Mouse (Mus musculus): ENCODE measurements around the gene Foxp1.
A peak's percentile ranks its signal among the peaks of the same experiment; 100 is the strongest.

Gene Foxp1

DNA sequence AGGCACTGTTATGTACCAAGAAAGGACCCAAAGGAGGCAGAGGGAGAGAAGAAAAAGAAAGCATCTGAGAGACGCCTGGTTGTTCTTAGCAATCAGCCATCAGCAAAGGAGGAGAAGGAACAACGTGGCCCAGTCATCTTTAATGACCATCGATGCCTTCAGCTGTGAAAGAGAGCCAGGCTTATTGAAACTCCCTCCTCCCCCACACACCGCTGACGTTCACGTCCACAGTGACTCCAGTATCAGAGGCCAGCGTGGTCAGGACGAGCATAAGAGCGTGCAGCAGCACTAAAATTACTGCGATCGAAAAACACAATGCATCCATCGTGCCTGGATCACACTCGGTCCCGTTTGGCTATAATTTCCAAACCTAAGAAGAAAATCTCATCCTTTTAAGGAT, 223.3 kb downstream of the Foxp1 start:
- DNase-seq (ENCODE audit: low read depth in 1 of 2, low spot score in 2 of 2) = no peak

DNA sequence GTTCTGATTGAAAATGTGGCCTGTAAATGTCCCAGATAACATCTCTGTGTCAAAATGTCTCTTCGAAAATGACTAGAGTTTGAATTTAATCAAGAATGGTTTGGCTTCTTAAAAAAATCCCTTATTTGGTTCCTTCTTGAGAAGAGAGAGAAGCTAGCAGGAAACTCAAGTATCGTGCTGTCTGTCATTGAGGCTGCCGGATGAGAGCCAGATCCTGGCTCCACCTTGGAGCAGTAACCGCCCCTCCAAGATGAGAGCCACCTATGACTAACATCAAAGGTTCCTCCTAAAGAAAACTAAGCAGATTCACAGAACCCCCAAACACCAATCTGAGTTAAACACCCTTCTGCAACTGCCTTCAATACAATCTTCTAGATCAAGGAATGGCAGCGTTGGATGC, 225.0 kb downstream of the Foxp1 start:
- DNase-seq (ENCODE audit: low read depth in 1 of 2, low spot score in 2 of 2) = no peak

DNA sequence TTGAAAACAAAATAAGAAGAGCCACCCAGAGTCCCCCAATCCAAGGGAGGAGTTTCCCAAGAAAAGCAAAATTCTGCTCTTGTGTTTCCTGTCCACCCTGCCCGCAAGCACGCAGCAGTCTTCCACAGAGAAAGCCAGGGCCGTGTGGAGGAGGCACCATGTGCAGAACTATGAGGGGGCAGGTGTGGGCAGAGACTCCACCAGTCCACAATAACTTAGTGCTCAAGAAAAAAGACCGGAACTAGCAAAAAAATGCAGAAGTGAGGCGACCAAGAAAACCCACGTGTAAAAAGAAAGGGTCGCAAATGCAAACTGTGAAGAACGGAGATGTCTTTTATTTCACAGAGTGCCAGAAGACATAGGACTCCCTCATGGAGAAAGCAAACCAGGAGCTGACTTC, 227.0 kb downstream of the Foxp1 start:
- DNase-seq (ENCODE audit: low read depth in 1 of 2, low spot score in 2 of 2) = peak in 1 of 2 experiments; percentile 7

DNA sequence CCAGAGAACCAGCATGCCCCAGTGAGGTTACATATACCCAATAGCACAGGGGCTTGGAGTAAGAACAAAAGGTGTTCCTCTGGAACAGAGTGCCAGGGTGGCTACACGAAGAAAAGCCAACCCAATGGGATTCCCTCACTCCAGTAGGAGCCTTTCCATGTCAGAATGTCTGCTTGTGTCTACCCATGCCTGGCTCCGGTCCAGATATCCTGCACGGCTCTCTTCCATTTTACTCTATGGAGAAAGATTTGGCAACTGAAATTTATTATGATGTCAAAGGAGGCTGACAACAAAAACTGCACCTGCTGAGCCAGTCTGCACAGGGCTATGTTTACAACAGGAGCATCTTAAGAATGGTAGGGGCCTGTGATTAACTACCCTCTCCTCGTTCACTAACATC, 233.3 kb downstream of the Foxp1 start:
- DNase-seq (ENCODE audit: low read depth in 1 of 2, low spot score in 2 of 2) = no peak

DNA sequence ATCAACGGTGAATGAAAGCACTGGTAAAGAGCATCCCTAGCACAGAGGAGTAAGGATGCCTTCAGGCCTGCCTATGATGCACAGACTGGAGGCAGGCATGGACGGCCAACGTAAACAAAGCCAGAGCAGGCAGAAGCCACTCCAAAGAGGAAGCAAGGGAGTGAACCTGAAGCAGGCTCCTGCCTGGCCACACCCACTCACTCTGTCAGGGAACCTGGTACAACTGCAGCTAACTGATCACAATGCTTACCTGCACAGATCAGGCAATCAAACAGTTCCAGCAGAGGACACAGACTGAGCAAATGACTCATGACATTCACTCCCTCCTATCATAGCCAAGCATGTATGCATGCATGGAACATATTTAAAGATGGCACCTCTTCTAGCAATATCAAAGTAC, 237.5 kb downstream of the Foxp1 start:
- no peak for DNase-seq (ENCODE audit: low read depth in 1 of 2, low spot score in 2 of 2)

DNA sequence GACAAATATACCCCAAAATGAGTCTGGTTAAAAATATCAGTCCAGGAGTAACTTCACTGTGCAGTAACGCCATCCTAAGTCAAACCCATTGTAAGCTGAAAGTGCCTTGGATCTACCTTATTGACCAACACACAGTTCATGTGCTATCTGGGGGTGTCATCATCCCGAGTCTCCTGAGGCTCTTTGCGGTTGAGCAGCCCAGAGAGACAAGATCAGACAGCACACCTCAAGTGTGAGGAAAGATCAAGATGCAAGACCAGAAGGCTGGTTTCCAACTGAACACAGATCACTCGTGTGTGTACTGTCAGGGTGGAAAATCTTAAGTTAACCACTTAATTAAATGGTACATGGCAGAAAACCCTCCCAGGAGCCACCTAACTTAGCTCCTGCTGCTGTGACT, 238.5 kb downstream of the Foxp1 start:
- DNase-seq (ENCODE audit: low read depth in 1 of 2, low spot score in 2 of 2) = no peak

DNA sequence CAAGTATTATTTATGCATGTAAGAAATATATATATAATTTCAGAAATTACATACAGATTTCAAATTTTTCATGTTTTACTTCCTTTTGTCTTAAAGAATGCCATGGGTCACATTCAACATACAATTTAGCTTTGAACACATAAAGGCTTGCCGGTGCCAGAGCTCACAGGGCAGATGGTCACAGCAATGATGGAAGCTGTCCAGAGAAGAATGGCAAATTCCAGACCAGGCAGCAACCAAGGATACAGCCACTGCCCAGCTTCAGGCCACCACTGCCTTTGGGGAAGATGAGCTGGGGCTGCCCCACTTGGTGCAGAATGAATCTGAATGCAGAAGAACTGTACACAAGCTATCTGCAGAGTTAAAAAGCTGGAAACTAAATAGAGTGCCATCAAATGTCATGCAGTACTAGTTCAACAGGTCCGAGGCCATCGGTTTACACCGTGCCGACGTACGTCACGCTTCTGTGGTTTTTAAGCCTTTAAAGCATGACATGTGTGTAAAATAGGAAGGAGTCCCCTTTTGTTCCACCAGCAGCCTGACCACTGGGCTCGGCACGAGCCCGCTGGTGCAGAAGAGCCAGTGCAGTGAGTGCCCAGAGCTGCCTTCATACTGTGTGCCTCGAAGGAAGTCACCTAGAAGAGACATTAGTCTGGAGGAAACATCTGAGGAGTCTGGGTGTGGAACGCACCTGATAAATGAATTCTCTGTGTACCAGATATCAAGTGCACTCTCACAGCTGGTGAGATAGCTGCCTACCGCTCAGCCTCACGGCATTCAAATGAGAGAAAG, 239.5 kb downstream of the Foxp1 start:
- no peak for DNase-seq (ENCODE audit: low read depth in 1 of 2, low spot score in 2 of 2)

DNA sequence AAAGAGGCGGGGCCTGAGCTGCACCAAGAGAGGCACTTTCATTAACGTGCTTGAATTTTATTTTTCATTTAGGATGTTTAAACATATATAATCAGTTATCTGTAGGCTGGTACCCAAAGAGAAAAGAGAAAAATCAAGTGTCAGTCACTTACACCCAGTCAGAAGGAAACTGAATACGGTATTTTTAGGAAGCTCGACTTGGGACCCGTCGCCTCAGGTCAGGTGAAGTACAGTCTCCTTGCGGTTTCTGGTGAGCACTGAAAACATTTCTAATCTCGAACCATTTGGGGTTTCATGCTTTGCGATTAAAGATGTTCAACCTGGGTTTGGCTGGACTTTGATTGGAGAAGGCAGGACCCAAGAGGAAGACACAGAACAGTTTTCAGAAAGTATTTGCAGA, 241.1 kb downstream of the Foxp1 start:
- no peak for DNase-seq (ENCODE audit: low read depth in 1 of 2, low spot score in 2 of 2)

DNA sequence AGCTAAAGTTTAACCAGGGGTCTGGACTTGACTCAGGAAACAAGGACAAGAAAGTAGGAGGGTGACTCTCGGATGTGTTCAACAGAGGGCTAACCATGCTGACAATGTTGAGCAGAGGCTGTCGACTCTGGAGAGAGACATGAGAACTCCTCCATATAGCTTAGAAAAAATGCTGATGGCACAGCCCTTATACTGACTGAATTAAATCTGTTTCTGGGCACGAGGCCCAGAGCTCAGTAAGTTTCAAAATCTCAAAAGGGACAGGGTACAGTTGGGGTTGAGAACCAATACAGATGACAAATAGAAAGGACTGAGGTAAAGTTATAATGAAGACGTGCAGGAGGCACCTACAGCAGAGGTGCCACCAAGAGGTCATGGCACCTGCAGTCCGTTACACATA, 241.9 kb downstream of the Foxp1 start:
- DNase-seq (ENCODE audit: low read depth in 1 of 2, low spot score in 2 of 2) = no peak

DNA sequence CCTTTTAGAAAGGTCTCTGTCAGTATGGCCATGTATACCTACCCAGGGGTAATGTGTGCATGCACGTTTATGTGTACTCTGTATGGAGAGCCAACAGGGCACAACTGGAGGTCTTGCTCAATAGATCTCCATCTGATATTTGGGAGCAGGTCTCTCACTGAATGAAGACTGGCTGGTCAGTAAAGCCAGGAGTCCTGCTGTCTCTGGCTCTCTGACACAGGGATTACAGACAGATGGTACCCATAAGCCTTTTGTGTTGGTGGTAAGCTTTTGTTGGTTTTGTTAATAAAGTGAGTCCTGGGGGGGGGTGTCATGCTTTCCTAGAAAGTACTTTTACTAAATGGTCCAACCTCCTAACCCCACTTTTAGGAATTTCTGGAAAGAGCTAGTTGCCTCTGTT, 245.3 kb downstream of the Foxp1 start:
- no peak for DNase-seq (ENCODE audit: low read depth in 1 of 2, low spot score in 2 of 2)

DNA sequence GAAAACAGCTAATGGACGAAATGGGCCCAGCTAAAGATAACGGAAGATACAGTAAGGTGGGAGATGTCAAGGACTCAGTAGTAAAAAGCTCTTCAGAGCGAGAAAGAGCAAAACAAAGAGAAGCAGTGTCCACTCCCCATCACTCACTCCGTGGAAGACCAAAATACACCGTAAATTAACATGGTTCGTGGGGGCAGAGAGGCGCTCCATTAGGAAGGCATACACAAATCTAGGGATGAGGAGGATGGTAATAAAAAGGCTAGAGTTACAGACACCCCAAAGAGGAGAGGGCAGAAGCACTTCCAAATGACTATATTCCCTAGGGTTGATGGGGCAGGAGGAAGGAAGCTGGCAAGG, 246.2 kb downstream of the Foxp1 start:
- DNase-seq (ENCODE audit: low read depth in 1 of 2, low spot score in 2 of 2) = no peak

DNA sequence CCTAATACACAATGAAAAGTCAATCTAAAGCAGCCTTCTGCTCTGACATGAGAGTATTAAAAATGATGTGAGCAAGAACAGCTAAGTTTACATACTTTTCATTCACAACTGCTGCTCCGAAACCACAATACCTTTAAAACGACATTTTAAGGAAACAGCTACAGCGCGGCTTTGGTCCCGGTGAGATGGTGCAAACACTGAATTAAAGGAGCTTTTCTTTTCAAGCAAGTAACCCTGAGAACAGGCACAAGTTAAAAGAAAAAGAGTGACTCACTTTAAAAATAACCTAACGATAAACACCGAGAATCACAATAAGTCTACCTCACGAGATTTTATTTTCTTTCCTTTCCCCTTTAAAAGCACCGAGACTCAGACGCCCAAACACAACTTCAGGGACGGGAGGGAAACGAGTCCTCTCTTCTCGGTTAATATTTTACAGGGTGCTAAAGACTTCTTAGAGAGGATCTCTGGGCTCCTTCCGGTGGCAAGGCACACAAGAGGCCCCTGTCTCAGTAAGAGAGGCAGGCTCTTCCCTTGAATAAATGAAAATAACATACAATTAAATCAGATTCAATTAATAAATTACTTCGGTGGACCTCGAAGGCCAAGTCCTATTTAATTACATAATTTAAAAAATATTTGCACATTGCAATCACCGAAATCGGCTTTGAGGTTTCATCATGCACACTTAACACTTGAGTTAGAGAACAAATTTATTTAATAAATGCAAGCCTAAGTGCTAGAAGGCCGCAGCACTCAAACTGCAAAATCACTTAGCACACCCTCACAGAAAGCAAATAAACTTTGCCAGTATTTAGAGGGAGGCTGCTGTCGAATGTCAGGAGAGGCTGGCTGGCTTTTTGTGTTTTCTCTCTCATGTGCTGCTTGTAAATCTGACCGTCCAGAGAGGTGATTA, 246.9 kb downstream of the Foxp1 start:
- DNase-seq (ENCODE audit: low read depth in 1 of 2, low spot score in 2 of 2) = no peak

DNA sequence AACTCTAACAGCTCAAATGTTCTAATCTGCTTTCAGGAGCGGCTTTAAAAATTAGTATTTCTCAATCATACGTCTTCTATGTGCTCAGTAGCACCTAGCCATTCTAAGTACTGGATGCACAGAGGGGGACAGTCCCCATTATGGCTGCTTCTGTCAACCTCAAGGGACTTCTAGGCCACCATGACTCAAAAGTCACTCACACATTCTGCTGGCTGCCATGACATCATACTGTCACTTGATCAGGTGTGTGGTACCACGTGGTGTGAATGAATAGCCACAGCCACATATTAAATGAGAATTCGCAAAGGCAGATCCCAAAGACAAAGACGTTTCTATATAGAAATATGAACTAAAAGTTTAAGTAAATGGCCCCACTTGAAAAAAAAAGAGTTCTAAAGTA, 247.9 kb downstream of the Foxp1 start:
- DNase-seq (ENCODE audit: low read depth in 1 of 2, low spot score in 2 of 2) = no peak

DNA sequence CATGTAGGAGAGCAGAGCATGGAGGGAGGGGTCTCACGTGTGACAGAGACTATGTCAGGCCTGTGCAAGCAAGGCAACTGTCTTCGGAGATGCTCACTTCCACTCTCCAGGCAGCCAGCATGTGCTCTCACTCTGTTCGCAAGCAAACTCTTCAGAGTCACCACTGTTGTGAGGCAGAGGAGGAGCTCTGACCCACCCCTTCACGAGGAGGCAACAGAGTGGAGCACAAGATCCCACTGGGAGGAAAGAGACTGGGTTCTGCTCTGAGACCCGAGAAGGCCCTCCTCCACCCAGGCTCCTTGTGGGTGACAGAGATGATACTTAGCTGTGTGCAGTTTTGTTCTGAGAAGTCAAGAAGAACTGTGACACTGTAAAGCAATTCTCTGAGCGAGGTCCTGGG, 248.3 kb downstream of the Foxp1 start:
- DNase-seq (ENCODE audit: low read depth in 1 of 2, low spot score in 2 of 2) = no peak

DNA sequence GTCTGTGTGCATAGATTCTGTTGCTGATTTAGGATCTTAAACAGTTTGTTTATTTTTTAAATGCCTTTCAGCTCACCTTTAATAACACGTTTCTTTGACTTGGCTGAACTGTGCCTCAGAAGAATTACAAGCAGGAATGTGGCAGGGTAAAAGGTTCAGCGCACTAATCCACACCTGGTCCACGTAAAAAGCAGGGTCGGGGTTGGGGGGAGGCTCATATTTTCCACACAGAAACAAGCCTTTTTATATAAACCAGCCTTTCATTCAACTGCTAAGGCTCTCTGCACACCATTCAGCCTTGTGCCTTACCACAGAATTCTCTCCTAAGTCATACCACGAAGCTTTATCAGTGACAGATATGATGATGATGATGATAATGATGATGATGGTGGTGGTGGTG, 249.3 kb downstream of the Foxp1 start:
- DNase-seq (ENCODE audit: low read depth in 1 of 2, low spot score in 2 of 2) = no peak

DNA sequence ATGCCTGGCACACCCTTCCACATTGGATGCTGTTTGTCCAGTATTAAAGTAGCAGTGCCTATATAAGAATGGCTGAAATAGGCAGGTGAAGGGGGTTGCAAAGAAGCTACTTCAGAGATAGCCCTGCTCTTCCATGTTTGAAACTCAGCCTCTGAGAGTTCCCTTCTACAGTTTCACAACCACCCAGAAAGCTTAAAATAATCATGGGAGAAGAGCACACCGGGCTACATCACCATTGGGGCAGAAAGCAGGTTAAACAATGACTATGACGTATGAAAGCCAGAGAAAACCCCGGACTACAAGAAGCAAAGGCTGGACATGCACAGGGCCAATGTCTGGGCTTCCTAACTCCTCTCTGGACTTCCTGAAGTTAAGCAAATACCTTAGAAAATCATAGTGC, 250.3 kb downstream of the Foxp1 start:
- DNase-seq (ENCODE audit: low read depth in 1 of 2, low spot score in 2 of 2) = no peak

DNA sequence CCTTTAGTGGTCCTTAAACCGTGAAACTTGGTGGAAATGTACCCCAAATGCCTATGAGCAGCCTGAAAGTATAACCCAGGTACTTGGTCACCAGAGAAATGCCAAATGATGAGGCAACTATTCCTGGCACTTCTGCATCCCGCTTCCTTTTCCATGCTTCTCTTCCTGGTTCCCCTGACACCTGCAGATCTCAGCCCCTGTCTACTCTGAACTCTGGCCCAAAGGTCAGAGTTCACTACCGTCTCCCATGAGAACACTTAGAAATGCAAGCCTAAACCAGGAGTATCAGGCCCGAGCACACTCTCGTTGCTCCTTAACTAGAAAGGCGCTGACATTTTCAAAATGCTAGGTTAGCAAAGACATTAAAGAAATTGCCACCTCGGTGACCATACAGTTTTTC, 250.8 kb downstream of the Foxp1 start:
- DNase-seq (ENCODE audit: low read depth in 1 of 2, low spot score in 2 of 2) = no peak

DNA sequence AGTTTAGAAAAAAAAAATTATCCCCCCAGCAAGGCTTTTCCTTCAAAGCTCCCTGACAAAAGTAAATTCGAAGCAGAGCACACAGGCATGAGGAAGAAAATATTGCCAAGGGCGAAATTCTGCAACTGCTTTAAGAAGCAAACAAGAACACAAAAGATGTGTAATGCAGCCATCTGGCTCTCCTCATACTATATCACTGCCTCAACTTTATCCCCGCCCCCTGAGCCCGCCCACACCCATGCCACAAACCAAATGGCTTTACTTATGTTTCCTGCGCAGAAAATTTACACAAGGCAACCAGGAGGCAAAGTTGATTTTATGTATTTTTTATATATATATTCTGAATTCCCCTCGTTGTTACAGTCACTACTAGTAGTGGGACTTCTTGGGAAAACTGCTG, 252.6 kb downstream of the Foxp1 start:
- DNase-seq (ENCODE audit: low read depth in 1 of 2, low spot score in 2 of 2) = no peak

DNA sequence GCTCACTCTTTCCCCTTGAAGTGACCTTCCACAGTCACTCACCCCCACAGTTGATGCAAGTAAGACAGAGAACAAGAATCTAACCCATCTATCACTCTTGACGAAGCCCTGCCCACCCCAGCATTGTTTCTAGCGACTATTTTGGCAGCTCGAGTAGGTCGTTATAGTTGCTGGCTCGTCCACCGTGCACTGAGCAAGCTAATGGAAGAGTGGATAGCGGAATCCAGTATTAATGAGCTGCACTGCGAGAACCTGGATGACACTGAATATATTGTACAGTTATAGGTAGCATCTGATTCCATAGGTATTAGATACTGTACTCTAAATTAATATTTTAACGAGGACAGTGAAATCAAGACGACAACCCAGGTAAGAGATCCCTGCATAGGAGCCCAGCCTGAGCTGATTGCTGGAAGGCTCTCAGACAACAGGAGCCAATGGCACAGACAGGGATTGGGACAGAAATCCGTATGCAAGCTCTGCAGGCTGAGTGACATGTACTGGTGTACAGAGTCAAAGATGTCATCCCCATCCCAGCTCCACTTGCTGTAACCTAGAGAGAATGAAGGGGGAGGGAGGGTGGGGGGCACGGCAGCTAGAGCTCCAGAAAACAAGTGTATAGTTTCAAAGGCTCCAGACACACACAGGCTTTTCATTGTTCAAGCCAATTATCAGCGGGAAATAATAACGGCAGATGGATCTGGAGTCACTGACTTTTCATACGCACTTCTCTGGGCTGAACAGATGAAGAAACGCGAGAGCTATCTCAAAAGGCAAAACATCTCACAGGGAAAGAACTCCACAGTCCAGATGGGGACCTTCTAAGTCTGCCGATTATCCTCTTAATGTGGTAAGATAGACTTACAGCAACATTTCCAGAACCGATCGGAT, 254.1 kb downstream of the Foxp1 start:
- DNase-seq (ENCODE audit: low read depth in 1 of 2, low spot score in 2 of 2) = no peak

DNA sequence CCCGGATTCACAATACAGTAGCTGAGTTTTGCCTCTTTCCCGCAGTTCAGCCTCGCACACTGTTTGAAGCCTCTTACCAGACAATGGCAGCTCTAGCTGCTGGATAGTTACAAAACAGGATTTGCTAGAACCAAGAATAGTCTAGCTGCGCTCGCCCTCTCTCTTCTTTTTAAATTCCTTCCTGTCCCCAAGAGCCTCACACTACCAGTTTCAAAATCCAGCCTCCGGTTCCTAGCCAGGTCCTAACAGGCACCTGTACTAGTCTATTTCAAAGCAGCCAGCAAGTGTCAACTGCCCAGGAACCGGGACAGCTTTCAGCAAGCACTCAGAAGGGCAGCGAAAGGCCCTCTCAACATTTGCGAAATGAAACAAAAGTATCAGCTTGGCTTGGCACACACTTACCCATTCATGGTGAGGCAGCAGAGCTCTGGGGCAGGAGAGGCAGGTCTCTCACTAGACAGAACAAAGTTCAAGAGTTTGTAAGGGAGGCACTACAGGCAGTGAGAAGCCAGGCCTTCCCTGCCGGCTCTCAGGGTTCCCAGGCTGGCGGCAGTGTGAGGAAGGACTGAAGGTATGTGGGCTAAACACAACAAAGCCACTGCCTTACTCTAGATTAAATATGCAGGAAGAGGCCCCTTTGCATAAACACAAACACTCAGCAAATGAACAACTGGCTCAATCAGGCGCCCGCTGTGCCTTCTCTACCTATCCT, 256.4 kb downstream of the Foxp1 start:
- no peak for DNase-seq (ENCODE audit: low read depth in 1 of 2, low spot score in 2 of 2)

DNA sequence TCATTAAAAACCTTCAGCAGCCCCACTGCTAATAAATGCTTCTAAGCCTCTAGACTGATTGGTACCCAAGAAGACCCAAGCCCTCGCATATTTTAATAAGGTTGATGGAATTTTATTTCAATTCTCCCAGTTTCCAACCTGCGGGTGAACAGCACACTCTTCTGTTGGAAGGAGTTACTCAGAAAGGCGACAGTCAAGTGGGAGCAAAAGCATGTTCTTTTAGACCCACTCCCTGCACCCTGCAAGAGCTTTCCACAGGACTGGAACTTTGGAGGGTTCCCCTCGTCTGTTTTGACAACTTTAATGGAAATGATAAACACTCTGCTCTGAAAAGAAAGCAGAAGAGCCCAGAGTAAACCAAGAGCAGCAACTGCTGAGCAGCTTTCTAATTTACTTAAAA, 257.3 kb downstream of the Foxp1 start:
- DNase-seq (ENCODE audit: low read depth in 1 of 2, low spot score in 2 of 2) = no peak

Measured in monocyte, adult 2 months (primary cell).